Comparison of ENCODE assay signal across 7 mouse cellular contexts in genomic region chr5:31452562-31452878, GRCm38 (mm10). TPM values are rescaled to one million over a fixed set of nuclear protein-coding genes. Genes with fewer than 3 reads are reported as not detected.
DNase-seq lines count a peak whose midpoint lies in the region; ATAC-seq and TF ChIP-seq lines count a peak whose summit lies in the region.

No protein-coding gene starts in this region.

- H3K4me1 ChIP-seq in spleen, adult 2 months (ENCODE audit: control insufficient read depth, insufficient read depth, insufficient read length), result peaks cover 2% of the 10 kb centered on the region; the same call in 1 of the 2 replicates
- peaks cover 19% of the 10 kb centered on the region for H3K4me1 ChIP-seq in forebrain, embryonic 13.5 days
- peaks cover 0 to 10% of the 10 kb centered on the region in 2 experiments; a peak in 3 of 4 replicates for H3K4me1 ChIP-seq in liver, embryonic 14.5 days (replicated peaks; ENCODE audit: control insufficient read depth in 2 of 2, insufficient read depth in 2 of 2, low read length in 1 of 2)
- no peaks in the 10 kb centered on the region; the same call in 1 of the 2 replicates for H3K4me1 ChIP-seq in stomach, postnatal 0 days (replicated peaks; ENCODE audit: control insufficient read depth, insufficient read depth)

- ATAC-seq in forebrain, embryonic 13.5 days, result 0 out of 2 replicates have a peak, but pooled peaks have one; percentile 9
- ATAC-seq in liver, embryonic 14.5 days (ENCODE audit: insufficient read depth), result peak; percentile 50
- ATAC-seq in stomach, postnatal 0 days (ENCODE audit: low FRiP score, low TSS enrichment), result no peak

- no peak for DNase-seq in spleen, adult 2 months (ENCODE audit: low read depth in 1 of 2, low spot score in 2 of 2)
- no peak for DNase-seq in spleen, adult 18-20 months
- DNase-seq in liver, embryonic 14.5 days (ENCODE audit: low read depth in 3 of 3, low spot score in 3 of 3), result no peak
- no peak for DNase-seq in stomach, postnatal 0 days (ENCODE audit: low spot score)
- no peak for DNase-seq in gastrocnemius, adult 8-10 months (ENCODE audit: low spot score in 2 of 2)
- DNase-seq in retina, embryonic 14.5 days (ENCODE audit: low spot score), result no peak

- peak overlapping the region; percentile 73 for H3K9ac ChIP-seq in forebrain, embryonic 13.5 days
- H3K9ac ChIP-seq in liver, embryonic 14.5 days (replicated peaks), result peak overlapping the region; percentile 73
- peak overlapping the region; percentile 51; the same call in 1 of the 2 replicates for H3K9ac ChIP-seq in stomach, postnatal 0 days (ENCODE audit: low read length)

- H3K27ac ChIP-seq in spleen, adult 2 months (ENCODE audit: insufficient read depth, low read length), result peak overlapping the region; percentile 56
- no peak overlapping the region for H3K27ac ChIP-seq in forebrain, embryonic 13.5 days
- H3K27ac ChIP-seq in liver, embryonic 14.5 days, result peak overlapping the region; percentile 50
- peak overlapping the region; percentile 49; the same call in 1 of the 2 replicates for H3K27ac ChIP-seq in stomach, postnatal 0 days (replicated peaks)

- H3K9me3 ChIP-seq in forebrain, embryonic 13.5 days (replicated peaks), result no peaks in the 10 kb centered on the region
- H3K9me3 ChIP-seq in liver, embryonic 14.5 days (ENCODE audit: control insufficient read depth, low read length), result no peaks in the 10 kb centered on the region
- H3K9me3 ChIP-seq in stomach, postnatal 0 days (ENCODE audit: control insufficient read depth, low read length), result no peaks in the 10 kb centered on the region

- under 1% methylated on average over 11 of the region's 11 CpGs for WGBS in spleen, adult 2 months
- WGBS in forebrain, embryonic 13.5 days, result 0% methylated on average over 11 of the region's 11 CpGs
- WGBS in liver, embryonic 14.5 days (ENCODE audit: insufficient replicate concordance), result 0% methylated on average over 11 of the region's 11 CpGs
- WGBS in stomach, postnatal 0 days, result under 1% methylated on average over 11 of the region's 11 CpGs

- no peak for TF ChIP-seq POLR2A in spleen, adult 2 months (IDR thresholded peaks at IDR 0.05; ENCODE audit: low read depth, low read length)

- peak overlapping the region; percentile 87 for H3K4me2 ChIP-seq in forebrain, embryonic 13.5 days
- peak overlapping the region; percentile 81 for H3K4me2 ChIP-seq in liver, embryonic 14.5 days (ENCODE audit: low read depth)
- peak overlapping the region; percentile 63 for H3K4me2 ChIP-seq in stomach, postnatal 0 days (replicated peaks; ENCODE audit: low read depth)

- H3K36me3 ChIP-seq in spleen, adult 2 months (ENCODE audit: control insufficient read depth, insufficient read depth, low read length), result no peaks in the 10 kb centered on the region
- H3K36me3 ChIP-seq in forebrain, embryonic 13.5 days (ENCODE audit: poor library complexity, severe bottlenecking), result no peaks in the 10 kb centered on the region
- no peaks in the 10 kb centered on the region for H3K36me3 ChIP-seq in liver, embryonic 14.5 days (replicated peaks; ENCODE audit: control insufficient read depth, insufficient read depth, low read depth)
- no peaks in the 10 kb centered on the region for H3K36me3 ChIP-seq in stomach, postnatal 0 days (ENCODE audit: control insufficient read depth, insufficient read depth, low read length)

- TF ChIP-seq CTCF in spleen, adult 2 months (IDR thresholded peaks at IDR 0.05; ENCODE audit: extremely low read depth, insufficient read depth, insufficient read length, insufficient replicate concordance), result no peak
- TF ChIP-seq CTCF in liver, embryonic 14.5 days (IDR thresholded peaks at IDR 0.05; ENCODE audit: low read depth), result no peak
- no peak for TF ChIP-seq CTCF in stomach, postnatal 0 days (IDR thresholded peaks at IDR 0.05; ENCODE audit: low read depth)

- TF ChIP-seq EP300 in liver, embryonic 14.5 days (IDR thresholded peaks at IDR 0.05; ENCODE audit: low read depth), result no peak
- no peak for TF ChIP-seq EP300 in stomach, postnatal 0 days (optimal IDR thresholded peaks at IDR 0.05)

- no peaks in the 10 kb centered on the region for H3K27me3 ChIP-seq in spleen, adult 2 months (ENCODE audit: control insufficient read depth, insufficient read depth, low read length)
- no peaks in the 10 kb centered on the region for H3K27me3 ChIP-seq in forebrain, embryonic 13.5 days
- no peaks in the 10 kb centered on the region for H3K27me3 ChIP-seq in liver, embryonic 14.5 days (ENCODE audit: control insufficient read depth, insufficient read depth, low read length)
- H3K27me3 ChIP-seq in stomach, postnatal 0 days (ENCODE audit: control insufficient read depth, insufficient read depth, low read length), result no peaks in the 10 kb centered on the region

- peak overlapping the region; percentile 68 for H3K4me3 ChIP-seq in spleen, adult 2 months (ENCODE audit: extremely low read depth, insufficient read depth, insufficient read length)
- H3K4me3 ChIP-seq in forebrain, embryonic 13.5 days, result peak overlapping the region; percentile 52
- peak overlapping the region; percentile 67 to 91 for H3K4me3 ChIP-seq in liver, embryonic 14.5 days (ENCODE audit: insufficient read depth in 1 of 2, low read depth in 2 of 2, low read length in 2 of 2)
- peak overlapping the region; percentile 54 for H3K4me3 ChIP-seq in stomach, postnatal 0 days (ENCODE audit: low read depth, low read length)

RNA-seq across cellular contexts. Expression of gene Zfp512, which starts 0.3 kb away (rescaled TPM):
- polyA plus RNA-seq in spleen, adult 2 months (2012; rRNA removed), result 9.1 and 9.6 TPM in 2 replicates
- 94.8 and 106 TPM in 2 replicates for polyA plus RNA-seq in forebrain, embryonic 13.5 days (2015; fragmentation: Nextera tagmentation; extraction: Ambion mirVana)
- 5.8 and 8.2 TPM in 2 replicates for polyA plus RNA-seq in liver, embryonic 14.5 days (2012; rRNA removed)
- polyA plus RNA-seq in liver, embryonic 14.5 days (2014; fragmentation: Nextera tagmentation; extraction: Ambion mirVana), result 8.9 and 10.8 TPM in 2 replicates
- polyA plus RNA-seq in stomach, postnatal 0 days (2015; fragmentation: Nextera tagmentation; extraction: Ambion mirVana), result 13.3 and 15.7 TPM in 2 replicates
- total RNA-seq in gastrocnemius, adult 8-10 months (2022), result 10 to 100 TPM; 11.5 to 14.3 (median 12.8) TPM

RNA-seq across cellular contexts. Expression of gene 4930548H24Rik, which starts 33.0 kb away (rescaled TPM):
- polyA plus RNA-seq in spleen, adult 2 months (2012; rRNA removed), result not detected in 2 replicates
- polyA plus RNA-seq in forebrain, embryonic 13.5 days (2015; fragmentation: Nextera tagmentation; extraction: Ambion mirVana), result 0.14 and 0.18 TPM in 2 replicates
- polyA plus RNA-seq in liver, embryonic 14.5 days (2012; rRNA removed), result 0.02 TPM in 1 of 2 replicates, not detected in the other
- polyA plus RNA-seq in liver, embryonic 14.5 days (2014; fragmentation: Nextera tagmentation; extraction: Ambion mirVana), result not detected in 2 replicates
- polyA plus RNA-seq in stomach, postnatal 0 days (2015; fragmentation: Nextera tagmentation; extraction: Ambion mirVana), result not detected in 2 replicates
- total RNA-seq in gastrocnemius, adult 8-10 months (2022), result not detected

RNA-seq across cellular contexts. Expression of gene Gpn1, which starts 42.0 kb away (rescaled TPM):
- 9.4 and 11.0 TPM in 2 replicates for polyA plus RNA-seq in spleen, adult 2 months (2012; rRNA removed)
- polyA plus RNA-seq in forebrain, embryonic 13.5 days (2015; fragmentation: Nextera tagmentation; extraction: Ambion mirVana), result 75.4 and 89.8 TPM in 2 replicates
- polyA plus RNA-seq in liver, embryonic 14.5 days (2012; rRNA removed), result 5.9 and 7.3 TPM in 2 replicates
- polyA plus RNA-seq in liver, embryonic 14.5 days (2014; fragmentation: Nextera tagmentation; extraction: Ambion mirVana), result 16.8 and 17.0 TPM in 2 replicates
- 22.0 and 22.7 TPM in 2 replicates for polyA plus RNA-seq in stomach, postnatal 0 days (2015; fragmentation: Nextera tagmentation; extraction: Ambion mirVana)
- 10 to 100 TPM; 17.7 to 26.0 (median 20.7) TPM for total RNA-seq in gastrocnemius, adult 8-10 months (2022)
